Mouse (Mus musculus) retina, postnatal 7 days (tissue): Measurements from ENCODE around the gene Atp6v1g1.

Experiments used
- DNase-seq: peaks from one replicate; pipeline ENCODE4 v3.0.0-alpha.2; 2012; ENCODE audit warnings: low read depth, low spot score

Gene Atp6v1g1

DNA sequence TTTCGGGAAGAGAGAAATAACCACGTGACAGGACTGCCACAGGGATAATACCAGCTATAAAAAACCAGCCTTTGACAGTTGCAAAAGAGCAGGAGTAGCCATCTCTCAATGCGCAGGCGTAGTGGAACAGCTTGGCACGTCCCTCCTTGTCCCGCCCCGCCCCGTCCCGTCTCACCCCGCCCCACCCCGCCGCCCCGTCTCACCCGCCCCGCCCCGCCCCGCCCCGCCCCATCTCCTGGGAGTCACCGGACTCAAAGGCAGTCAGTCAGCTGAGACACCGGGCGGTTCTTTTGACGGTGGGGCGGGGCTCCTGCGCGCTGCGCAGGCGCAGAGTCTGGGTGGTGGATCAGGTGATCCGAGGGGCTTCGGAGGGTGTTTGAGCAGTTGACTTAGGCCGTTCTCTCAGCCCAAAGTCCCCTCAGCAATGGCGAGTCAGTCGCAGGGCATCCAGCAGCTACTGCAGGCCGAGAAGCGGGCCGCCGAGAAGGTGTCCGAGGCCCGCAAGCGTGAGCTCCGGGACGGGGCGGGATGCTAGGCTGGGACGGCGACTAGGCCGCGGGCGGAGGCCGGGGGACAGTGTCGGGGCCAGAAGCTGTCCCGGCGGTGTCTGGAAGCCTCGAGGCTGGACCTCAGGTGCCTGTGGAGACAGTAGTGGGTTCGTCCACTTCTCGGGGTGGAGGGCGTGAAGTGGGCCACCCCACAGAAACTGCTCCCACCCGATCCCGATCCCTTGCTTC is at the start of gene Atp6v1g1:
Atp6v1g1 (plus strand) TSS at position 279 of the 737 bp plus-strand sequence.
- DNase-seq = peak; percentile 91

DNA sequence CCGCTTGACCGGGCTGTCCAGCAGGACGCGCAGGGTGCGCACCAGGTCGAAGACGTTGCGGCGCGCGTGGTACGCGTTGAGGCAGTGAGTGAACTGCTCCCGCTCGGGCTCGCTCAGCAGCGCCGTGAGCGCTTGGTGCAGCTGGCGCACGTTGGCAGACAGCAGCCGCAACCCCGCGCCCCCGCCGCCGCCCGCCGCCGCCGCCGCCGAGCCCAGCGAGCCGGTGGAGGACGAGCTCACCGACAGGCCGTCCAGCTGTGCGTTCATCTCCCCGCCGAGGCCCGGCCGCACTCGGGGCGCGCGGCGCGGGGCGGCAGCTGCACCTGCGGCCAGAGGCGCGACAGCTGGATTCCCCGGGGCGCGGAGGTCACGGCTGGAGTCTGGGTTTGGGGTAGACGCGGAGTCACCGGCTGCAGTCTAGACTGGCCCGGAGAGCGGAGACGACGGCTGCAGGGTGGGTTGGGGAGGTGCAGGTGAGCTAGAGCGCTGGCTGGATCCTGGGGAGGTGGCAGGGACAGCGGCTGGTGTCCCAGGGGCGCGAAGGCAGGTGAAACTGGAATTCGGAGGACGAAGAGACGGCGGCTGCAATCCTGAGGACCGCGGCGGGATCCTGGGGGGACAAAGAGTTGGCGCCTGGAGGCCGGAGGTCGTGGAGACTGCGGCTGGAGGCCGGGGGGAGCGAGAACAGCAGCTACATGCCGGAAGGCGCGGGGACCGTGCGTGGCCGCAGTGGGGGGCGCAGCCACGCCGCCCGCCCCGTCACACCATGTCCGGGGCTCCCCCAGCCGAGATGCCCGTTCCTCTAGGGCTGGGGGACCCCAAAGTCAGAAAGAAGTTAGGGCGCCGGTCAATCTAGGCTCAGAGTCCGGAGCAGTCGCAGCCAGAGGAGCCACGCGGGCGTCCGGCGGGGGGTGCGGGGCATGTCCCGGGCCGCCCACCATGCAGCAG is 49.3 kb upstream of the Atp6v1g1 start:
- no peak for DNase-seq

DNA sequence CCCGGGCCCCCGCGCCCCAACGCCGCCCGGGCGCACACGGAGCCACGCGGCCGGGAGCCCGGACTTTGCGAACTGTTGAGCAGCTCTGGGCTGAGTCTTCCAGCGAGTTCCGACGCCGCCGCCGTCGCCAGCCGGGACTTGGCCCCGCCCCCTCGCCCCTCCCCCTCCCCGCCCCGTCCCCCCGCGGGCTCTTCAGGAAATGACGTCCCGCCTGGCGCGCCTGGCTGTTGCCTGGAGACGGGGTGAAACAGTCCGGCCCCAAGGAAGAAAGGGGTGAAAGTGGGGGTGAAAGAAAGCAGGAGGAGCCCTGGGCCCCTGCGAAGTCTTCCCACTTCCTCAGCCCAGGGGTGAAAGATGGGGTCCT is 48.7 kb upstream of the Atp6v1g1 start, which contains the start of gene Whrn:
Whrn (minus strand) TSS at position 77 of the 364 bp plus-strand sequence.
- DNase-seq = peak; percentile 54

DNA sequence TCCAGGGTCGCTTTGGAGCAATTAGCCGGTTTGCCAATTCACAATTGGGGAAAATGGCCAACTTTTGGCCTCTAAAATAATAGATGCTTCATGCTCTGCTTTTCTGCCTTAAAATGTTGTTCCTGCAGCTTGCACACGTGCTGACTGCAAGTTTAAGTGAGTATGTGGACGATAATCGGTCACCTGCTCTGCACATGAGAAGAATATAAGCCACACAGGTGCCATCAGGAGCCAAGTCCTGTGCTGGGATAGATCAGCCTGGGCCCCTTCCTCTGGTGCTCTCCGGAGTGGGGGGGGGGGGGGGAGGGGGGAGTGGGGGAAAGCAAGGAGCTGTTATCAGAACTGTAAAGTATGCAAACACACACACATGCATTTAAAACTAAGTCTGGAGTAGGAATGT is 48.3 kb upstream of the Atp6v1g1 start:
- no peak for DNase-seq

DNA sequence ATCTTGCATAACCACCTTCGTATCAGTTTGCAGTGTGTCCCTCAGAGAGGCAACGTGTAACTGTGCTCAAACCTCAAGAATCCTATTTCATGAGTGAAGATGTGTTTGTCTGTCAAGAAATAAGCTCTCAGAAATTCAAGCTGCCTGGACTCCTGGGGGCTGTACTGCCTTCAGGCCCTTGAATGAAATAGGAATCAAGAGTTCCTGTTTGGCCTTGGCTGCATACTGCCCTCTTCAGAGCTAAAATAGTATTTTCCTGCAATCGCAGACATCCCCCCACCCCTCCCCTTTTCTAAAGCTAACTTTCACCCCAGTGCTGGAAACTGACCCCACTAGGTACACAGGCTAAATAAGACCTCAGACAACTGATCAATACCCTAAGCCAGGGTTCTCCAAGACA is 46.2 kb upstream of the Atp6v1g1 start:
- no peak for DNase-seq

DNA sequence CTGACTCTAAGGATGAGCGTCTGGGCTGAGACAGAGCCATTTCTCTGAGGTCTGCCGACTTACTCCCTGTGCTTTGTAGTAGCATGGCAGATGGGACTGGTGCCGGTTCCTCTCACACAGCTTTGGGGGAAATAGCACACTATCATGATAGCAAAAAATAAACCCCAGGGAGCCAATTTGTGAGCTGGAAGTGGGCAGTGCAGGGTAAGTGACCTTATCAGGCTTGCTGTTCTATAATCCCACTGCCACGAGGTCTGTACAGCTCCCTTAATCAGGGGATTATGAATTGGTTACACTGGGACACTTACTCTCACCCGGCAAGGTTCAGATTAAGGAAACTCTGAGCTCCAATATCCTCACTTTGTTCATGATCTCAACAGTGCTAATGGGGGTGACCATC is 43.5 kb upstream of the Atp6v1g1 start:
- DNase-seq = no peak

DNA sequence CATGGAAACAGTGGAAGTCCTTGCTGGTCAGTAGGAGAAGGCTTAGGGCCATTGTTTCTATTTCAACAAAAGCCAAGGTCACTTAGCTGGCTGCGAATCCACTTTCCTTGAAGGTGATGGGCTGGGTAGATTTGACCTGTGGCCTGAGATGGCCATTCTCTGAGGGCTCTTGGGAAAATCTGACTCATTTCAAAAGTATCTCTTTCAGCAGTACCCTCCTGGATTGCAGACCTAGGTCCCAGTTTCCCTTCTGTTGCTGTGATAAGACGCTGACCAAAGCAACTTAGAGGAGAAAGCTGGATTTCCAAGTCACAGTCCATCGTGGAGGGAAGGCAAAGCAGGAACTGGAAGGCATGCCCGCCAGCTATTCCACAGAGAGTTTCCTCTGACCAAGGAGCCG is 40.6 kb upstream of the Atp6v1g1 start:
- no peak for DNase-seq

DNA sequence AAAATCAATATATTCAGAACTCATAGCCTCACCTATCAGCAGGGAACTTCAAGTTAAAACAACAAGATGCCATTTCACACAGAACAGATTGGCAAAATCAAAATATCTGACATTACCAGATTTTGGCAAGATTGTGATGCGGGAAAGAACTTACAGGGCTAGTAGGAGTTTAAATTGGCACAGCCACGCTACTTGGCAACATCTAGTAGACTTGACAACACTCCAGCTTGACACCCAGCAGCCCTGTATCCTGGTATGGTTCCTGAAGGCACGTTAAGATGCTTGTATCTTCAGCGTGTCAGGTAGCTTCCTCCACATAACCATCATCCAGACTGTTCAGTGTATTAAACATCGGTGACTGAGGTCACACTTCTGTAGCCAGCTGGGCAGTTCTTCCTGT is 37.1 kb upstream of the Atp6v1g1 start:
- no peak for DNase-seq

DNA sequence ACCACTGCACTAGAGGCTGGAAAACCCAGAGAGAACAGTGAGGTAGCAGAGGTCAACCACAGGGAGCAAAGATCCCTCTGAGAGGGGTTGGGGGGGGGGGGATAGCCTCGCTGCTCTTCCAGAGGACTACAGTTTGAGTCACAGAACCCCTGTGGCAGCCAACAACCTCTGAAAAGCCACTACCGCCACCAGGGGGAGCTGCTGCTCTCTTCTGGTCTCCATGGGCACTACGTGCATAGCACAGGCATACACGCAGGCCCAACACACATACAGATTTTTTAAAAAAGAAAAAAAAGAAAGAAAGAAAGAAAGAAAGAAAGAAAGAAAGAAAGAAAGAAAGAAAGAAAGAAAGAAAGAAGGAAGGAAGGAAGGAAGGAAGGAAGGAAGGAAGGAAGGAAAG is 36.3 kb upstream of the Atp6v1g1 start:
- peak; percentile 51 for DNase-seq

DNA sequence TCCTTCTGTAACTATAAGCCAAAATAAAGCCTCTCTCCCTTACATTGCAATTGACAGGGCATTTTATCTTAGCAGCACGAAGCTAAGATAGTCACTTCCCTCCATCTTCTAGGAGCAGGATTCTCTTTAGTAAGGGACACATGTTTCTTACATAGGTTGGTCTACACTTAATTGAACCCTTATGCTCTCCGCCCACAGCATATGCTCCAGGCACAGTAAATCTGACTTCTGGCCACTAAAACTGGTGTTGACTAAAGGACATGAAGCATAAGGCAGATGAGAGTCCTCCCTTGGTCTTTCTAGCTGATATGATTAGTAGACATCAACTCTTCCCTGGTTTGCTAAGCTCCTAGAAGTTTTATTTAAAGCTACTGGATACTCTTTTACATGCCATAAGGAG is 31.7 kb upstream of the Atp6v1g1 start:
- DNase-seq = no peak

DNA sequence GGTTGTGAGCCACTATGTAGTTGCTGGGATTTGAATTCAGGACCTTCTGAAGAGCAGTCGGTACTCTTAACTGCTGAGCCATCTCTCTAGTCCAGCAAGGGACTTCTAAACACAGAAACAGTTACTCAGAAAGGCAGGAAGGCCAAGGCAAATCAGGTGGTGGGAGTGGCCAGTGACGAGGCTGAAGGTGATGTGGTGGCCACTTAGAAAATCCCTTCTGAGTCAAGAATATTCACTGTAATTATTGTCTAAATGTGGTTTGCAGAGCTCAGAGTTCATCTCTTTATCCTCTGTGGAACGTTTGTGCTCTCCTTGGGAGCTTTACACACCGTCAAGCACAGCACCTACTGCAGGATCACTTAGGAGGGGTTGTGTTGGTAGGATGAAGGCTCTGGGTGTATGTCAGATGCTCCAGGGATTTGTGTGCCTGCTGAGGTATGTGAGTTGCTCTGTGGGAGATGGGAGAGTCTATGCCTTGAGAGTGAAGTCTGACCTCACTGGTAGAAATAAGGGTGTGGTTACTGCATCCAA is 30.1 kb upstream of the Atp6v1g1 start:
- no peak for DNase-seq

DNA sequence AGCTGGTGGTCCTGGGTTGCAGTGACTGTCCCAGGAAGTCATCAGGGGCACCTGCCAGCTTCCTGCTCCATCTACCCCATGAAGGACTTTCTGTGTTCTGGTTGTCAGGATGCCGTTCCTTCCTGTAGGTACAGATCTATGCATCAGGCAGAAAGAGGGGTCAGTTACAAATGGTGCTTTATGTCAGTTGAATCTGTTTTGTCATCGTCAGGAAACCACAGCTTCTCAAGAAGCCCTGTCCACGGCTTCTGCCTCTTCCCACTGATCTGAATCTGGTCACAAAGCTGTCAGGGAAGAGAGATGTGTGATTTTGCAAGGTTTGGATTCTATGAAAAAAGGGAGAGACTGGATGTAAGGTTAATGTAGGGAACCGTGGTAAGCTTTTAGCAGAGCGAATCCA is 29.6 kb upstream of the Atp6v1g1 start:
- DNase-seq = no peak

DNA sequence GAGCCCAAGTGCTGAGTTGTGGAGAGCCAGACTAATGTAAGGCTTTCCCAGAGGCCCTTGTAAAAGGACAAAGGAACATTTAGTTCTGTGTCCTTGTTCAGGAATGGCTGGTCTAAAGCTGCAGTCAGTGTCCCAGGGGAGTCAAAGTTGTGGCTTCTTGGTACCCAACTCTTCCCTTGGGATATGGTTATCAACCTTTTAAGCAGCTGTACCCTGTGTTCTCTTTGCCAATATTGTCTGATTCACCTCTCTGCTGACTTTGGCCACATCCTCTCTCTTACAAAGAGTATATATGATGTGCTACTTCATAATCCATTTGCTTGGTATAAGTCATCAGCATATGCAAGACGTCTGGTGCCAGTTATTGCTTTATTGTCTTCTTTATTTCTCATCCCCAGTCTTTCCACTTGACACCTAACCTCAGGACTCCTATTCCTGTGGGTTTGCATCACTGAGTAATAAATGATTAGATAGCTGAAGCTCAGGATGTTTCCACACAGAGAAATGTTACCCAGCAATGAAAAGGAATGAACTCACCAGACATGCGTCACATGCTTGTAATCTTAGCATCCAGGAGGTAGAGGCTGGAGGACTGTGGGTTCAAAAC is 22.7 kb upstream of the Atp6v1g1 start:
- no peak for DNase-seq

DNA sequence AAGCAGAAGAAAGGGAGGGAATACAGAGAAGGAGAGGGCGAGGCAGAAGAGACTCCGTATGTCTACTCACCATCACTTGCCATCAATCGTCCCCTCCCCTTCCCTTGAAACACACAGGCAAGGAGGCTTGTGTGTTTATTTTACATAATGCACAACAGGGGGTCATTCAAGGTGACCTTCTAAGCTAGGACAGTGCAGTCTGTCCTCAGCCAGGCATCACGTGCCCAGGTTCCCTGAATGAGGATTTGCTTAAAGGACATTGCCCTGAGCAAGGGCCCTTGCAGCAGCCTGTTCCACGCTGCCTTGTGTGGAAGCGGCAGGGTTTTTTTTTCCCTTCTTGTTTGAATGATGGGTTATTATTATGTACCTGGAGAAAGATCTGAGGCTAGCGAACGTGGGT is 19.1 kb upstream of the Atp6v1g1 start:
- DNase-seq = no peak

DNA sequence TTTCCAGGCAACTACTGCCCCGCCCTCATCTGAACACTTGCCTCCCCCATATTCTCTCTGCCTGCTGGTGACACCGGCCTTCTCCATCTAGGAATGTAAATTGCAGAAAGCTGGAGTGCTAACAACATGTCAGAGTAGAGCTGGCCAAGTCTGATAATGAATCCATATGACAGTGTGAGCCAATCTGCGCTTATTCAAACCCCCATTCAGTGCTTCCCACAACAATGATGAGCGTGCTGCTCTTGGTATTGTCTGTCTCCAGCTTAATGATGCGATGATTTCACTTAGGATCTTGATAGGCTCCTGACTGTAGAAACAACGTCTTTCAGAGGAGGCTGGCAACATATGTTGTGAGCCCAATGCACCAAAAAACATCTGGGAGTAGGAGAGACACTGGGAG is 15.6 kb upstream of the Atp6v1g1 start:
- no peak for DNase-seq

DNA sequence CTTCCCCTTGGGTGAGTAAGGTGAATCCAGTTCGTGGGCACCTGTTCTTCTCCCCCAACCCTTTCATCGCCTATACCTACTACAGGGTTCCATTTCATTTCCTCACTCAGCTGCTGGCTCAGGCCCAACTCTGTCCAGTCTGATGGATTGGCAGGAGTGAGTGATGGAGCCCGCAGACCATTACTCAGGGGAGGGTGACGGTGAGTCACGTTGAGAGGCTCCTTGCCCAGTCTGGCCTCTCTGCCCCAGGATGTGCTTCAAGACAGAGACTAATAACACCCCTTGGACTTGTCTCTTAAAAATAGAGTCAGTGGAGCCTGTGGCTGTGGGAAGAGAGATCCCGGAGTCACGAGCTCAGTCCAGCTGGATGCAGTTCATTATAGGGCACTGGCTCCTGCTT is 14.2 kb upstream of the Atp6v1g1 start:
- DNase-seq = no peak

DNA sequence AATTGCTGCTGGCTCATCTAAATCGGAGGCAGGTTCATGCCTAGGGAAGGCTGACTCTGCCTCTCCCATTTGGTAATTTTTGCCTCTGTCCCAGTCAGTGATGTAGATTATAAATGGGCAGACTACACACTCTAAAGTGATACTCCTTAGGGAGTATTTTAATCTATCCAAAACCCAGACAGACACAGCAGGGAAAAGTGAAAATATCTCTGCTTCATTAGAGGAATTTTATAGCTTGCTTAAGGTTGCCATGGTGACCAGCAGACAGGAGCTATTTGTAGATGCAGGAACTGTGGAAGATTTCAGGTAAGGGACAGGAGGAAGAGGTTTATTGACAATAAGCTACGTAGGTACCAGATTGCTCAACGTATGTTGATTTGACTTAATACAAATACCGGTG is 7.0 kb upstream of the Atp6v1g1 start:
- DNase-seq = no peak

DNA sequence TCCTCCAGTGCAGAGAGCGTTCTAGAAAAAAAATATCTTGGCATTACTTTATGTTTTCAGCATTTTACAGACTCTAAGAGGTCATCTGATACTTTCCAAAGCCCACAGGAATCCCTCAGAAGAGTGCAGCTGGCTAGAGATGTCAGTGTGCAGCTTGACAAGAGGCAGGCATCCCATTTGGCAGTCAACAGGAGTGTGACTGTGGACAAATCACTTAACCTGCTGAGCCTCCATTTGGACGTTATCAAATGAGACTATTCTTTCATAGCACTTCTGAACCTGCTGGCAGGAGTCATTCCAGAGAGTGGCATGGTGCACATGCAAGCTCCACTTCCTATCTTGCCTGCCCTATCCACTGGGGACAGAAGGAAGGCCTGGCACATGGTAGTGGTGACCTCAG is 2.4 kb upstream of the Atp6v1g1 start:
- DNase-seq = no peak

DNA sequence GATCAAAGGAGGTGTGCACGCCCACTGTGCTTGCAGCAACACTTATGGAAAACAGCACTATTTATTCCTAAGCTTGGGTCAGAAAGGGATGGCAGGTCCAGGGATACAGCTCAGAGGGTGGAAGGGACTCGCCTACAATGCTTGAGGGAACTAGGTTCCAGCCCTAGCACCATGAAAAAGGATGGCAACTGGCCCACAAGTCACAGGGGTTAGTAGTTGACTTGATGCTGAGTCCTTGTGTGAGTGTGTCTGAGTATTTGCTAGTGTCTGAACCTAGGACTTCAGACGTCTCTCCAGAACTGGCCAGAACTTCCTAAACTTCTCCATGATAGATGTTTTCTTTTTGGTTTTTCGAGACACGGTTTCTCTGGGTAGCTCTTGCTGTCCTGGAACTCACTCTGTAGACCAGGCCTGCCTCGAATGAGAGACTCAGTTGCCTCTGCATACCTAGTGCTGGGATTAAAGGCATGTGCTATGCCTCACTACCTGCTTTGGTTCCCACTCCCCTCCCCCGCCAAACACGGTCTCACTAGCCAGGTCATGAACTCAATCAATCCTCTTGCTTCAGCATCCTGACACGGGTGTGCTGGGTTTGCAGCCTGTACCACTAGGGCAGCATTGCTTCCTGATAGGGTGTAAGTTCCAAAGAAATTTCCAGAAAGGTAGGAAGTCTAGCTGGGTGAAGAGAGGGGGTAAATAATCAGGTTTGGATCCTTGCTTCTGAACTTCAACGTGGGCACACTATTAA is 652 bp upstream of the Atp6v1g1 start:
- DNase-seq = no peak

DNA sequence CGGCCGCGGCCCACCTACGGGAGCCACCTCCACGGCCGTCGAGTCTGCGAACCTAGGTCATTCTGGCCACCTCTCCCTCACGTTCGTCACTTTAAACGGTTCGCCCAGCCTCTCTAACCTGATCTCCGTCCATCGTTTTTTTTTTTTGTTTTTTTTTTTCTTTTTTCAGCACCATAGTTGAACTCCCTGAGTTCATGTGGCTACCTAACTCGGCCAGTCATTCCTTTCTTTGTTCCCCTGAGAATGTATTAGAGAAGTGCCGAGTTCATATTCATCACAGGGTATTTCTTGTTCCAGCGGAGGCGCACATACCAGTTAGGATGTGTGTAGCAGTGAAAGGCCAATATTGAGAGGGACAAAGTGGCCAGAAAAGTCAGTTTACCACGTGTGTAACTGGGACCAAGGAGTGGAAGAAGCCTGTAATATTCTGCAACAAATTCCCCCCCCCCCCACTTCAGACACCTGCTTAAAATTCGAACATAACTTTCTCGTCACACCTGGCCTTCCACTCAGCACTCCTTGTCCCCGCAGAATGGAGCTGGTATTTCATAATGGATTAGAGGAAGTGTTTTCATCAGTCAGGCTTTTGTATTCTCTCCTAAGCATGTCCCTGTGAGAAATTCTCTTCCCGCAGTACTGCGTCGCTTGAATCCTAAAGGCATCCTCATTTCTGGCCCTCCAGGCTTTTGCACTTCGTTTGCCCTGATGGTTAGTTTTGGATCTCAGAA is 823 bp downstream of the Atp6v1g1 start:
- DNase-seq = no peak
